Mouse (Mus musculus): ENCODE measurements around the gene Tmem56.

- TF ChIP-seq GATA1 (IDR thresholded peaks at IDR 0.05; ENCODE audit: borderline replicate concordance, low read length), result no peak
- no peak for TF ChIP-seq FLI1 (IDR thresholded peaks at IDR 0.05; ENCODE audit: low read length)
Observed at GRCm38 (mm10) chr3:121309429-121309828, 26.5 kb upstream of the Tmem56 start.
